Mouse (Mus musculus) midbrain, embryonic 10.5 days (tissue): ENCODE measurements around the gene Dzip1l. TPM values are rescaled to one million over a fixed set of nuclear protein-coding genes. Genes with fewer than 3 reads are reported as not detected.

ENCODE experiments used
- DNase-seq: peaks from one replicate; pipeline ENCODE4 v3.0.0-alpha.2; 2017; ENCODE audit warnings: low spot score
- H3K27ac ChIP-seq: fragments of 300-500 bp; sonication (generic); replicated peaks from 2 replicates; pipeline ENCODE4 v1.5.1; 2016; ENCODE audit warnings: mild to moderate bottlenecking
- H3K27me3 ChIP-seq: fragments of 300-500 bp; sonication (generic); 2 replicates; pipeline ENCODE4 v1.6.1; 2016; ENCODE audit warnings: low read depth, mild to moderate bottlenecking; ENCODE audit not compliant: poor library complexity, severe bottlenecking
- H3K36me3 ChIP-seq: fragments of 300-500 bp; sonication (generic); 2 replicates; pipeline ENCODE4 v1.6.1; 2016; ENCODE audit warnings: mild to moderate bottlenecking, moderate library complexity
- H3K4me1 ChIP-seq: fragments of 300-500 bp; sonication (generic); 2 replicates; pipeline ENCODE4 v1.6.1; 2016
- H3K4me3 ChIP-seq: fragments of 300-500 bp; sonication (generic); 2 replicates; pipeline ENCODE4 v1.5.1; 2016; ENCODE audit warnings: mild to moderate bottlenecking, moderate library complexity
- H3K9me3 ChIP-seq: fragments of 300-500 bp; sonication (generic); replicated peaks from 2 replicates; pipeline ENCODE4 v1.6.1; 2016; ENCODE audit warnings: mild to moderate bottlenecking
- WGBS: fragments of 180-500 bp; shearing (Covaris S2); methylation state at CpG from one replicate; pipeline ENCODE4 v1.1.7; 2016; 5-methylcytosine and 5-hydroxymethylcytosine counted together
- polyA plus RNA-seq: library from polyadenylated mRNA; unstranded; fragments of >200 nt; fragmentation: Nextera tagmentation; extraction: Ambion mirVana; gene quantifications from 2 replicates; pipeline ENCODE4 v1.2.1, GENCODE M21; 2016

Dzip1l gene
- polyA plus RNA-seq, 1 experiment from 2014 or later = 26.3 TPM

DNA sequence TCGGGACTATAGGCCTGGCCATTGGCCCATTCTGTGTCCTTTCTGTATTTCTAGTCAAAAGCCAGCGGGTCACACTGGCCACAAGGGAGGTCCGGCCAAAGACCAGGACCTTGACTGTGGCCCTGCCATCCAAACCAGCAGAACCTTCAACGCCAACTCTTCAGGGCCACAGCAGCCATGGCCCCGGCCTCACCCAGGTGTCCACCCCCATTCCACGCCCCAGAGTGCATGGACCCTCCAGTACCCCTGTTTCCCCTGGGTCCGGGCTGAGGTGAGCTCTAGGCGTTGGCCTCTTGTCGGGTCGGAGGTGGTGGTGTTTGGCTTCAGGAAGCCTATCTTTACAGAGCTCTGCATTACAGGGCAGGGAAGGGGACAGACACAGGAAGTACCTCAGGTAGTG is 33.6 kb downstream of the Dzip1l start:
- Histone ChIP-seq H3K4me3 (no peak overlapping the region), H3K36me3 (peaks cover 90% of the 10 kb centered on the region), H3K9me3 (no peaks in the 10 kb centered on the region), H3K4me1 (peaks cover 8% of the 10 kb centered on the region; the same call in 1 of the 2 replicates), H3K27me3 (no peaks in the 10 kb centered on the region), H3K27ac (no peak overlapping the region)
- WGBS = 93% methylated on average over 10 of the region's 10 CpGs
- DNase-seq = no peak

DNA sequence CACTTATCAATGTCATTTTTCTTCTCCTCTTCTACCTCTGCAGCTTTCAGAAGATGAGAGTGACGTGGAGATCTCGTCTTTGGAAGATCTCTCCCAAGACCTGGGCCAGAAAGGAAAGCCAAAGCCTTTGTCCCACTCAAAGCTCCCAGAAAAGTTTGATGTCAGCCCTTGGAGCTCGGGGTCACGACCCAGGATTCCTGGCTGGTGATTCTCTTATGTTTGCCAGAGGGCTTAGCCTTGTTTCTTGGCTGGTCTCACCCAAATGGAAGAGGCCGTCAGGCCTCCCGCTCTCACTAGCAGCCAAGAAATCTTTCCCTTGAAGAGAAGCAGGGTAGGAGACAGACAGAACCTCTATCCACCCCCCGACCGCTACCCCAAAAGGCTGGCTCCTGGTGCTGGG is 38.3 kb downstream of the Dzip1l start:
- peak; percentile 30 for DNase-seq
- Histone ChIP-seq H3K36me3 (peaks cover 90% of the 10 kb centered on the region), H3K9me3 (peaks cover 11% of the 10 kb centered on the region; the same call in 1 of the 2 replicates), H3K4me1 (peaks cover 8% of the 10 kb centered on the region; the same call in 1 of the 2 replicates), H3K27ac (no peak overlapping the region), H3K27me3 (no peaks in the 10 kb centered on the region), H3K4me3 (no peak overlapping the region)
- 67% methylated on average over 8 of the region's 8 CpGs for WGBS

DNA sequence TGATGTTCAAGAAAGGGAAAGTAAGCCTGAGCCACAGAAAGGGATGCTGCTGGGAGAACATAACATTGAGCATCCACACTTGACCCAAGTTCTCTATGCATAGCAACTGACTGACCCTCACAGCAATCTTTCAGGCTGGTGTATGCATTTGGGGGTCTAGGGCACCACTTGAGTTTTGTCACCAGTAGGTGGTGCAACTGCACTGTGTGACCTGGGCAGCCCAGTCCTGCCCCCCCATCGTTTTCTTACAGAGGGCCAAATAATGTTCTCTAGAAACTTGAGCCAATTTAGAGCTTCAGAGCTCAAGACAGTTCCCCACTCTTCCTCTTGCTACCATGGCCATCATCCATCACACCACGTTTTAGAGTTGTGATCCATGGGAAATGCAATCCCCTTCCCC is 42.3 kb downstream of the Dzip1l start:
- Histone ChIP-seq H3K9me3 (peaks cover 11% of the 10 kb centered on the region; the same call in 1 of the 2 replicates), H3K36me3 (peaks cover 58% of the 10 kb centered on the region), H3K27ac (no peak overlapping the region), H3K4me1 (peaks cover 8% of the 10 kb centered on the region; the same call in 1 of the 2 replicates), H3K4me3 (no peak overlapping the region), H3K27me3 (no peaks in the 10 kb centered on the region)
- no peak for DNase-seq
- 51% methylated on average over 2 of the region's 2 CpGs for WGBS

DNA sequence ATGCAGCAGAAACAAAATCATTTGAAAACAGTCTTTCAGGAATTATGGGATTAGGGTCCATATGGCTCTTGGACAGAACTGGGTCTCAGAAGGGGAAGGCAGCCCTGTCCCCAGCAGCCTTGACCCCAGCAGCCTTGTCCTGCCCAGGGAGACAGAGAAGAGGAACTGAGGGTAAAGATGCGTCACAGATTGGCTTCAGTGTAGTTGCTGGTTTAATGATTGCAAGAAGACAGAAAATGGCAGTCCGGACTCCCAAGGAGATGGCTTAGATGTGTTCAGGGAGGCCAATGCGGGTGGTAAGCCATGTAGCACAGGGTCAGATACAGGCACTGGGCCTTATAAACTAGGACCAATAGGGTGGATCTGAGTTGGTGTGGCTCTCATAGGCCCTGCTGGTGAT is 46.4 kb downstream of the Dzip1l start:
- DNase-seq = no peak
- WGBS = 89% methylated on average over 3 of the region's 3 CpGs

DNA sequence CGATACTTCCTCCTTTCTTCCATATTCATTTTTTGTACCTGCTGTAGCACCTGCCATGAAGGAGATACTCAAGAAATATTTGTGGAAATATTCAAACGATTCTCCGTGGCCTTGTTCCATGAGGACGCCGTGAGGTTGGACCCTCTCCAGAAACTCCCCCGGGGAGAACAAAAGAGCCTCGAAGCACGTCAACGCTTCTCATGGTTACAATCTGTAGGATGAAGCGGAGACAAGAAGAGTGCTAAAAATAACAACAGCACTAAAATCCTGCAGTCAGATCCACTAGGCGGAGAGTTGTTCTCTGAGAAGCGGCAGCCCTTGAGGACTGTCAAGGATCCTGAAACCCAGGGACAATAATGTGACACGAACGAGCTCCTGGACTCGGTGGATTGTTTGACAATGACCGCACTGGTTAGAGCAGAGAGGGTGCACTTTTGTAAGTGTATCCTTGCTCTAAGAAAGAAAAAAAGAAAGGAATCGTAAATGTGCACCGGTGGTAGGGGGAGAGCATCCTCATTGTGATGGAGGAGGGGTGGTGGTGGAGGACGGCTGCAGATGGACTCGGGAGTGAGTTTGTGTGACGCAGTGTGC is 52.8 kb downstream of the Dzip1l start:
- peaks cover 11% of the 10 kb centered on the region for H3K4me1 ChIP-seq
- WGBS = 90% methylated on average over 21 of the region's 21 CpGs
- H3K4me3 ChIP-seq = no peak overlapping the region
- H3K27me3 ChIP-seq = no peaks in the 10 kb centered on the region
- H3K9me3 ChIP-seq = no peaks in the 10 kb centered on the region
- H3K36me3 ChIP-seq = no peaks in the 10 kb centered on the region
- no peak for DNase-seq
- no peak overlapping the region for H3K27ac ChIP-seq

More for the DNA sequence above, 46.4 kb downstream of the Dzip1l start:
- Histone ChIP-seq H3K4me1 (no peaks in the 10 kb centered on the region), H3K27ac (no peak overlapping the region), H3K27me3 (no peaks in the 10 kb centered on the region), H3K9me3 (no peaks in the 10 kb centered on the region), H3K36me3 (peaks cover 19% of the 10 kb centered on the region), H3K4me3 (no peak overlapping the region)

DNA sequence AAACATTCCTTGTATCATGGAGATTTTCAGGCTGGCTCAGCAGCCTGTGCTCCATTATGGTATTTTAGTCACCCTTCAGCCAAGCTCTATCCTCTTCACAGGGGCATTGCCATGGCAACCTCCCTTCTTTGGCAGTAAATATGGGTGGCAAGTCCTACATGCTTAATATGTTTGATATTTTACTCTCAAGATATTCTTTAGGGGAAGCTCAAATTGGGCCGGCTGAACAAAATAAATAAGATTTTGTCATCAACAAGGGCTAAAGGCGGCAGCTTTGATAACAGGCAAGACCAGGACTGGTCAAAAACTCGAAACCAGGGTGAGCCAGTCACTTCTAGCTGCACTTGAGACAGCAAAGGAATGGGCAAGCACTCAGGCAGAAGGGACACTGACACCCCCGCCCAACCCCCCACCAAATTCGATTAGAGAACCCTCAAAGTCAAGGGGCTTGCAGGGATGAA is 55.8 kb downstream of the Dzip1l start:
- Histone ChIP-seq H3K9me3 (no peaks in the 10 kb centered on the region), H3K36me3 (no peaks in the 10 kb centered on the region), H3K27ac (no peak overlapping the region), H3K4me1 (peaks cover 11% of the 10 kb centered on the region), H3K4me3 (no peak overlapping the region), H3K27me3 (no peaks in the 10 kb centered on the region)
- WGBS = 80% methylated on average over 5 of the region's 5 CpGs
- DNase-seq = no peak

DNA sequence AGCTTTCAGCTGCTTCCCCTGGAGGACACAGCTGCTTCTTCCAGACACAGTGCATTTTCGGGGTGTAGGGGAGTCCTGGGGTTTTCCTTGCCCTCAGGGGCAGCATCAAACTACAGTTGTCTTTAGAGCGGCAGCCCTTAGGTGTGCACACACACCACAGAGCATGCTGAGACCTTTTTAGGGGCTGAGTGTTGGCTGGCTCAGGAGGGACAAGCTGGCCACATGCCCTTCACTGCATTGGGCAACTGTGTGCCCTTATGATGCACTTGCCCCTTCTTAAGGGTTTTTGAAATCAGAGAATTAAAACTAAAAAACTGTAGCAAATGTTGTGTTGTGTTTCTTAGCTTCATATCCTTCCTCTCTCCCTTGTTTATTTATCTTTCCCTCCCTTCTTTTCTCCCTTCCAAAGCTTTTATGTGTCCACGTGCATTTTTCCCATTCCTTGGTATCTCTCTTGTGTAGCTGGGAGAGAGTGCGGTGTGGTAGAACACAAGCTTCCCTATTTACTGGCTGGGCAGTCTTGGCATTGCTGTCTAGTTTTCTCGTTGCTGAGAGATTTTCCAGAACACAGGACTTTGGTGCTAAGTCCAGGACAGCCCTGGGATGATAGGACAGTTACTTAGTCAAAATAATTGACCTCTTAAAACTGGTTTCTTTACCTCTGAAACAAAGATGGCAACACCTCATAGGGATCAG is 56.4 kb downstream of the Dzip1l start:
- H3K4me1 ChIP-seq = peaks cover 11% of the 10 kb centered on the region
- H3K9me3 ChIP-seq = no peaks in the 10 kb centered on the region
- no peaks in the 10 kb centered on the region for H3K27me3 ChIP-seq
- H3K36me3 ChIP-seq = no peaks in the 10 kb centered on the region
- H3K27ac ChIP-seq = no peak overlapping the region
- WGBS = 79% methylated on average over 5 of the region's 5 CpGs
- H3K4me3 ChIP-seq = no peak overlapping the region
- no peak for DNase-seq

DNA sequence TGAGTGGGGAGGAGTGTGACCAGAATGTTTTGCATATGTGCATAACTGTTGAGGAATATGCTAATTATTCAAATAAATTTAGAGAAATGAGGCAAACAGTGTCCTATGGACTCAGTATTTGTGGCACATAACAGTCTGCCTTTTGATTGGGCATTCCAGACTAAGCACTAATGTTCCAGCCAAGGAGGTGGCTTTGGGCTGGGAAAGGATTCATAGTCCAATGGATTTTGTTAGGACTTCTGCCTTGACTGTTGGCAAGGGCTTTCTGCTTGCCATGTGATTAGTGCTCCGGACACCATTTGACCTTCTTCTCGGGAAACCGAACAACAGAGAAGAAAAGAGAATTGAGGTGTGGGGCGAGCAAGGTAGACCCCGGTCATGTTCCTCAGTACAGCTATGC is 60.5 kb downstream of the Dzip1l start:
- WGBS = 93% methylated on average over 5 of the region's 5 CpGs

DNA sequence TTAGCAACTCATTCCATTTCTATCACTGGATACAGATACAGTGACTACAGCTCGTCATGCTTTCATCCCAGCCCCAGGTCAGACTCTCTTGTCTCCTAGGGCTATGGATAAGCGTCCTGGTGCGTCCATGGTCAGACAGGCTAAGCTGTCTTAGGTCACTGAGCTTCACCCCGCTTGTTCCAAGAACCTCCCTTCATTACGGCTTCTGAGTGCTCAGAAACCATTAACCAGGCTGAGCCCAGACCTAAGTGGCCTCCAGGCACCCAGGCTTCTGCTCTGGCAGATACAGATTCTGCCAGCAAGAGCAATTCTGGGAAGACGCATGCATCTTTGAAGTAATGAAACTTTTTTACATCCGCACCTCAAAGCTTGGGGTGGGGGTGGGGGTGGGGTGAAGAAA is 61.1 kb downstream of the Dzip1l start:
- H3K9me3 ChIP-seq = no peaks in the 10 kb centered on the region
- WGBS = 83% methylated on average over 7 of the region's 7 CpGs
- H3K27me3 ChIP-seq = no peaks in the 10 kb centered on the region
- H3K27ac ChIP-seq = no peak overlapping the region
- peaks cover under 1% of the 10 kb centered on the region for H3K4me1 ChIP-seq
- no peak overlapping the region for H3K4me3 ChIP-seq
- H3K36me3 ChIP-seq = no peaks in the 10 kb centered on the region
- no peak for DNase-seq

More for the DNA sequence above, 60.5 kb downstream of the Dzip1l start:
- Histone ChIP-seq H3K4me3 (no peak overlapping the region), H3K27ac (no peak overlapping the region), H3K9me3 (no peaks in the 10 kb centered on the region), H3K36me3 (no peaks in the 10 kb centered on the region), H3K4me1 (peaks cover 7% of the 10 kb centered on the region), H3K27me3 (no peaks in the 10 kb centered on the region)
- no peak for DNase-seq

DNA sequence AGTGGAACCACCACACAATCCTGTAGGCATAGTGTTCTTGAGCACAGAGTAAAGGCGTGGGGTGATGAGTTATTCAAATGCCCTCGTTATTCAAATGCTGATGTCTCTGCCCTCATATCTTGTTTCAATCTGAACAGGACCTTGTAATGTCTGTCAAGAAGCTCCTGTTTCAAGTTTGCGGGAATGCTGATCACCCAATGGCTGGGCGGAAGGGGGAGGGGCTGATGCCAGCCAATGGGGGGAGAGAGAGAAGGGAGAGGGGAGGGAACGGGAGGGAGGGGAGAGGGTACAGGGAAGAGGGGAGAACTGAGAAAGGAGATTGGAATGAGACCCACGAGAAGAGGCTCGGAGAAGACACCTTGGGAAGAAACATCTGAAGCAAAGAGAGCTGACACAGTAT is 65.7 kb downstream of the Dzip1l start:
- H3K27me3 ChIP-seq = no peaks in the 10 kb centered on the region

DNA sequence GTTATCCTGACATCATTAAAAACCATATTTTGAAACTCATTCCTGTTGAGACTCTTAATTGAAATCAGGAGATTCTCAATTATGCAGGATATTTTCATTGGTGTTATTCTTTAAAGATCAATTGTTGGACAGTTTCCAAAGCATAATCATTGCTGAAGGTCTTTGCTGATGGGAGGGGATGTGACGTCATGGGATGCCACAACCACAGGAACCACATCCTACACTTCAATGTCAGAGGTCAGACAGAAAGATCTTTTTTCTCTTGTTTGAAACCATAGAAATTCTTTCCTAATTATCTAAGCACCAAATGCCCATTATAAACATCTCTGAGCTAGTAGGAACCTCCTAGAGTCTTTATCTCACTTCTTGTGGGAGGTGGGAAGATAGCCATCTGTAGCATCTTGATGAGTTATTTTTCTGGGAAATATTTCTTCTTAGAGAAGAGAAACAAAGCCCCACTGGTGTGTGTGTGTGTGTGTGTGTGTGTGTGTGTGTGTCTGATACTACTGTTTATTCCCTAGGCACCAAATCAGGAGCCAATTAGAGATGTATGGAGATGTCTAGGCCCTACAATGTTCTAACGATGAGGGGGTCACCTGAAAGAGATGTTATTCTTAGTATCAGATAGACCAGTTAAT is 70.6 kb downstream of the Dzip1l start:
- no peak overlapping the region for H3K27ac ChIP-seq
- DNase-seq = no peak
- no peak overlapping the region for H3K4me3 ChIP-seq
- H3K27me3 ChIP-seq = no peaks in the 10 kb centered on the region
- H3K36me3 ChIP-seq = no peaks in the 10 kb centered on the region
- no peaks in the 10 kb centered on the region for H3K4me1 ChIP-seq
- WGBS = 94% methylated on average over 2 of the region's 2 CpGs
- no peaks in the 10 kb centered on the region for H3K9me3 ChIP-seq

More for the DNA sequence above, 65.7 kb downstream of the Dzip1l start:
- no peaks in the 10 kb centered on the region for H3K36me3 ChIP-seq
- H3K4me3 ChIP-seq = no peak overlapping the region
- no peaks in the 10 kb centered on the region for H3K9me3 ChIP-seq
- 70% methylated on average over 7 of the region's 7 CpGs for WGBS
- H3K27ac ChIP-seq = no peak overlapping the region
- H3K4me1 ChIP-seq = no peaks in the 10 kb centered on the region
- no peak for DNase-seq

DNA sequence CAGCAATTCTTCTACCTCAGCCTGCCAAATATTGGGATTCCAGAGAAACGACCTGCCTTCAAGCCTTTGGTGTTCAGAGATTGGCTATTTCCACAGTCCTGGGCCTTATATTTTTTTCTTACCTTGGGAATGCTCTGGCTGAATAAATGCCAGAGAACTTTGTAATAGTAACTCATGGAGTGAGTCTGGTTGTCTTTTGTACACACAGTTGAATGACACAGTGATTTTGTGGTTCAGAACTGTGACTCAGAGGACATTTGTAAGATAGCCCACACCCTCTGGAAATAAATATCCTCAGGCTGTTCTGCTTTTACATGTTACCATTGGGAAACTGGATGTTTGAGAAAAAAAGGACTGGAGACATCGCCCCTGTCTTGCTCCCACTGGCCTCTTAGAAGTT is 71.9 kb downstream of the Dzip1l start:
- Histone ChIP-seq H3K36me3 (no peaks in the 10 kb centered on the region), H3K4me1 (no peaks in the 10 kb centered on the region), H3K4me3 (no peak overlapping the region), H3K27me3 (no peaks in the 10 kb centered on the region), H3K27ac (no peak overlapping the region), H3K9me3 (no peaks in the 10 kb centered on the region)
- DNase-seq = no peak
- WGBS = 87% methylated on average over 2 of the region's 2 CpGs

DNA sequence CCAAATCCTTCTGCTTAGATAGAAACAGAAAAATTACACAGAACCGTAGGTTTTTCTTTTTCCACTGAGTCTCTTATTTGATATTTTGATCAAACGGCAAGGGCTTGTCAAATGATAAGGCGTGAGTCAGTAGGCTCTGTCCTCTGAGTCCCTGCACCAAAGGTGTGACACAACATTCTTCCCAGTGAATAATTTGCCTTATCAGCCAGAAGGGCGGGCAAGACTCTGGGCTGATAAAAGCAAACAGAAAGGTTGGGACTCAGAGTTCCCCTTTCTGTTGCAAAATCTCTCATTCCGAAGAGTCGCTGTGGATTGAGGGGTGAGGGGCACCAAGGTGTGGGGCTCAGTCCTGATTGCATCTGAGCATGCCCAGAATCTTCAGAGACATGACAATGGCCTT is 72.9 kb downstream of the Dzip1l start:
- DNase-seq = no peak

More for the DNA sequence above, 72.9 kb downstream of the Dzip1l start:
- H3K27me3 ChIP-seq = no peaks in the 10 kb centered on the region
- no peaks in the 10 kb centered on the region for H3K9me3 ChIP-seq
- WGBS = 91% methylated on average over 6 of the region's 6 CpGs
- H3K4me3 ChIP-seq = no peak overlapping the region
- H3K27ac ChIP-seq = no peak overlapping the region
- no peaks in the 10 kb centered on the region for H3K36me3 ChIP-seq
- no peaks in the 10 kb centered on the region for H3K4me1 ChIP-seq
